Mouse (Mus musculus) limb, embryonic 13.5 days (tissue): Measurements from ENCODE around the gene Bcam. TPM values are rescaled to one million over a fixed set of nuclear protein-coding genes. Genes with fewer than 3 reads are reported as not detected.

Experiments used
- ATAC-seq: fragments of 200-750 bp; cut with Nextera tagmentation; 2 replicates; pipeline ENCODE4 v1.8.0; 2017; ENCODE audit warnings: low read depth, moderate number of reproducible peaks, moderate TSS enrichment; ENCODE audit not compliant: low FRiP score
- H3K27ac ChIP-seq: fragments of 300-500 bp; sonication (generic); 2 replicates; pipeline ENCODE4 v1.5.1; 2015; ENCODE audit warnings: inconsistent platforms, mild to moderate bottlenecking, moderate library complexity
- H3K27me3 ChIP-seq: fragments of 300-500 bp; sonication (generic); 2 replicates; pipeline ENCODE4 v1.6.1; 2015; ENCODE audit warnings: mild to moderate bottlenecking, inconsistent platforms
- H3K36me3 ChIP-seq: fragments of 300-500 bp; sonication (generic); 2 replicates; pipeline ENCODE4 v1.6.1; 2015; ENCODE audit warnings: inconsistent platforms, mild to moderate bottlenecking, moderate library complexity
- H3K4me1 ChIP-seq: fragments of 300-500 bp; sonication (generic); 2 replicates; pipeline ENCODE4 v1.6.1; 2015; ENCODE audit warnings: inconsistent platforms
- H3K4me2 ChIP-seq: fragments of 300-500 bp; sonication (generic); replicated peaks from 2 replicates; pipeline ENCODE4 v1.6.1; 2015; ENCODE audit warnings: inconsistent platforms, mild to moderate bottlenecking, moderate library complexity
- H3K4me3 ChIP-seq: fragments of 300-500 bp; sonication (generic); 2 replicates; pipeline ENCODE4 v1.5.1; 2015; ENCODE audit warnings: moderate library complexity, mild to moderate bottlenecking, inconsistent platforms
- H3K9ac ChIP-seq: fragments of 300-500 bp; sonication (generic); 2 replicates; pipeline ENCODE4 v1.6.1; 2015; ENCODE audit warnings: mild to moderate bottlenecking, inconsistent platforms
- H3K9me3 ChIP-seq: fragments of 300-500 bp; sonication (generic); 2 replicates; pipeline ENCODE4 v1.6.1; 2016; ENCODE audit warnings: inconsistent platforms
- WGBS: fragments of 180-500 bp; shearing (Covaris S2); methylation state at CpG from one replicate; pipeline ENCODE4 v1.1.7; 2015; 5-methylcytosine and 5-hydroxymethylcytosine counted together
- polyA plus RNA-seq: library from polyadenylated mRNA; unstranded; fragments of >200 nt; fragmentation: Nextera tagmentation; extraction: Ambion mirVana; gene quantifications from 2 replicates; pipeline ENCODE4 v1.2.1, GENCODE M21; 2015

The Bcam gene
- polyA plus RNA-seq, 1 experiment from 2014 or later: 72.7 TPM

DNA sequence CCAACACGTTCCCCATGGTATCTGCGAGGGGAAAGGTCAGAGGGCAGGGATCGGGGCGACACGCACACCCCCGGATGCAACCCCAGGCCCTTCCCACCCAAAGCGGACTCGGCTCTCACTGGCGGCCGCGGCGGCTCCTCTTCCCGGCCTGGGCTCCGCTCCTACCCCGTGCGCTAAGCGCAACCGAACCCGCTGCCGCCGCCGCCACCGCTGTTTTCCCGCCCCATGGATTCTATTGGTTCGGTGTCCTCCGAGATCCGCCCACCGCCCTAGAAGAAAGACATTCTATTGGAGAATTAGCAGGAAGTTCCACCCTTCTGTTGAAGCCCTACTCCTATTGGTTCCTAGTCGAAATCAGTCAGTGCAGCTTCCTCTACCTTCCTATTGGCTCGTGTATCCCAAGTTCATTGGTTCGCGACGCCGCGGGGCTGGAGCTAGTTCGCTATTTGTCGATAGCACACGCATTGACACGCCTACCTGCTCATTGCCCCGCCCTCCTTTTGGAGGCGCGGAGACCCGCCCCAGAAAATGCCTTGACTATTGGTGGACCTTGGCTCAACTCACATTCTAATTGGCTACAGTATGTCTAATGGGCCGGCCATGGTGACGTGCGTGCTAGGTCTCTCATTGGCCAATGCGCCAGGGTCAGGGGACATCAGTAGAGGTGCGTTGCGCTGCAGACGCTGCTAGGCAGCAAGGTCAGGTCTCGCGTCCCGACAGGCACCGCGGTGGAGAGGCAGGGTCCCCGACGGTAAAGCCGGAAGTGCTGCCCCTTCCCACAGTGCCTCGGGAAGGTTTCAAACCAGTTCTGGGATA lies 55.4 kb downstream of the Bcam start, which contains the start of gene Tomm40:
Gene Tomm40 (minus strand): TSS at position 200 of the 816 bp plus-strand sequence.
- peak; percentile 100 for ATAC-seq
- under 1% methylated on average over 59 of the region's 59 CpGs for WGBS
- Histone ChIP-seq H3K27me3 (no peaks in the 10 kb centered on the region), H3K9me3 (peaks cover 2% of the 10 kb centered on the region), H3K4me3 (peak within 1 kb of the TSS; percentile 100), H3K4me2 (peak within 1 kb of the TSS; percentile 93), H3K27ac (peak within 1 kb of the TSS; percentile 85), H3K4me1 (peaks cover 22% of the 10 kb centered on the region), H3K9ac (peak within 1 kb of the TSS; percentile 98), H3K36me3 (peaks cover 70% of the 10 kb centered on the region)

DNA sequence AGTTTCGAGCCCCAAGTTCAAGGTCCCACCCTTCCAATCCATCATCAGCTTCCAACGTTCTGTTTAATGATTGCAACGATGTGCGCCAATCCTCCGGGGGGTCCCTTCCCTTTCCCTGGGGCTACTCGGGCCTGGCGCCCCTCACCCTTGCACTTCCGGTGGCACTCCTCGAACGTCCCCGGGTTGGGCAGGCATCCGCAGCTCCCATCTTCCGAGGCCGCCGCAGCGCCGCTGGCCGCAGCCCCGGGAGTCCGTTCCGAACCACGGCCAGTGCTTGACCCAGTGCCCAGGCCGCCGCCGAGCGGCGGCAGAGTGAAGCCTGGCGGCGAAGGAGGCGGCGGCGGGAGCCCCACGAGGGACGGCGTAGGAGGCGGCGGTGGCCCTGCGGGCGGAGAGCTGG lies 56.0 kb downstream of the Bcam start:
- peaks cover 70% of the 10 kb centered on the region for H3K36me3 ChIP-seq
- under 1% methylated on average over 39 of the region's 39 CpGs for WGBS
- ATAC-seq: no peak

DNA sequence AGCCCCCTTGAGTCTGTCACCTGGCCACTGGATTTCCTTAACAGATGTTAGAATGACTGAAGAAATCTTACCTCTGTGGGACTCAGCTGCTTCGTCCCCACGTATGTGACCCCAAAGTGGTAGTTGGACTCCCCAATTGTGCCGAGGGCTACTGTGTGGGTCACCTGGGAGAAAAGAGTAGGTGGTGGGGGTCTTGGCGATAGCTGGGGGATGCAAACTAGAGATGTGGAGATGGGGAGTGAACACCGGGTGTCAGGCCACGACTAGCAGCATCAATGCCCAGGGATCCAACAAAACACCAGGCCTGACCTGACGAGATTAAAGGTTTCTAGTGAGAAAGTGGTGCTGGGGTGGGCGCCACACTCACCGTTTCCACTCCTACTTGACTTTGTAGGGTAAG lies 57.2 kb downstream of the Bcam start:
- Histone ChIP-seq H3K9ac (no peak overlapping the region), H3K4me2 (peak overlapping the region; percentile 93), H3K4me1 (peaks cover 22% of the 10 kb centered on the region), H3K36me3 (peaks cover 70% of the 10 kb centered on the region), H3K27ac (no peak overlapping the region), H3K9me3 (no peaks in the 10 kb centered on the region), H3K27me3 (no peaks in the 10 kb centered on the region), H3K4me3 (peak overlapping the region; percentile 100)
- WGBS: 82% methylated on average over 9 of the region's 9 CpGs
- ATAC-seq: no peak

More for the DNA sequence above, 56.0 kb downstream of the Bcam start:
- Histone ChIP-seq H3K9me3 (no peaks in the 10 kb centered on the region), H3K27ac (peak overlapping the region; percentile 22), H3K4me1 (peaks cover 22% of the 10 kb centered on the region), H3K9ac (peak overlapping the region; percentile 98), H3K4me3 (peak overlapping the region; percentile 100), H3K27me3 (no peaks in the 10 kb centered on the region), H3K4me2 (peak overlapping the region; percentile 93)

DNA sequence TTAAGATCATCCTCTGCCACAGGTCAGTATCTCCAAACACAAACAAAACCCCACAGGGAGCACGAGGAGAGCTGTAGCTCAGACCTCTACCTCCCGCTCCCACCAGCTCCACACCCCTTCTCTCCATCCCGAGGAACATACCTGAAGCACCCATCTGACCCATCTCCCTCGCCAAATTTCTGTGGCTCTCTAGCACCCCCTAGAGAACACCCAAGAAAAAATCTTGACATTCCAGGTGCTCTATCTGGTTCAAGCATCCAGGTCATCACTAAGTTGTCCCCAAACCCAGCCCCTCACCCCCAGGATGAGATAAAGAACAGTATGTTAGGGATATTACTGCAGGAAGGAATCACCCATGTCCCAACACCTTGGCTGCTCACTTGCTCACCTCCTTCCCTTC lies 57.6 kb downstream of the Bcam start:
- Histone ChIP-seq H3K27me3 (no peaks in the 10 kb centered on the region), H3K4me2 (no peak overlapping the region), H3K9me3 (no peaks in the 10 kb centered on the region), H3K36me3 (peaks cover 68% of the 10 kb centered on the region), H3K4me1 (peaks cover 22% of the 10 kb centered on the region), H3K4me3 (no peak overlapping the region; the same call in 1 of the 2 replicates), H3K9ac (no peak overlapping the region), H3K27ac (no peak overlapping the region)
- ATAC-seq: no peak
- 64% methylated on average over 4 of the region's 4 CpGs for WGBS

DNA sequence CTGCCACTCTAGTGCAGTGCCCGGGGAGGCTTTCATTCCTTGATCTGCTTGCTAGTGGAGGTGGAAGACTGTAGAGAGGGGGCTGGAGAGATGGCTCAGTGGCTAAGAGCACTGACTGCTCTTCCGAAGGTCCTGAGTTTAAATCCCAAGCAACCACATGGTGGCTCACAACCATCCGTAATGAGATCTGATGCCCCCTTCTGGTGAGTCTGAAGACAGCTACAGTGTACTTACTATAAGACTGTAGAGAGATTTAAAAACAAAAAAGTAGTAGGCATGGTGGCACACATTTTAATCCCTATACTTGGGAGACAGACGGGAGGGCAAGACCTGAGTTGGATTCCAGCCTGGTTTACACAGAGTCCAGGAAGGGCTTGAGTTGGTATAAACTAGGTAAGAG lies 58.4 kb downstream of the Bcam start:
- Histone ChIP-seq H3K4me3 (no peak overlapping the region), H3K9me3 (no peaks in the 10 kb centered on the region), H3K27me3 (no peaks in the 10 kb centered on the region), H3K27ac (no peak overlapping the region), H3K9ac (no peak overlapping the region), H3K36me3 (peaks cover 70% of the 10 kb centered on the region), H3K4me1 (peaks cover 22% of the 10 kb centered on the region), H3K4me2 (no peak overlapping the region)
- ATAC-seq: no peak
- WGBS: 71% methylated on average over 4 of the region's 4 CpGs

DNA sequence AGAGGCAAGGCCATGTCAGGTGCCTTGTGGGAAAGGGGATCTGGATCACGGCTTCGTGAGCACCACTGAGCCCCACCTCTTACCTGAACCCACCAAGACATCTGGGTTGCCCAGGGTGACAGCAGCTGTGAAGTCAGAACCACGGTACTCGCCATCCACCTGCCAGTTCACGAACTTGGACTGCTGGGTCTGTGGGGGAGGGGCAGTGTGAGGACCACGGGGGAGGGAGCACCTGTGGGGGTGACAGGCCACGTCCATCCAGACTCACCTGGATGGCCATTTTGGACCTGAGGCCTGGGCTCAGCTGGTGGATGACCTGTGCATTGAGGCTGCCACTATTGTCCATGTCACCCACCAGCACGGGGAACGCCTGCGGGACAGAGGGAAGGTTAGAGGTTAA lies 60.2 kb downstream of the Bcam start:
- Histone ChIP-seq H3K27ac (no peak overlapping the region), H3K36me3 (peaks cover 73% of the 10 kb centered on the region), H3K9me3 (no peaks in the 10 kb centered on the region), H3K4me1 (peaks cover 15% of the 10 kb centered on the region), H3K27me3 (no peaks in the 10 kb centered on the region), H3K9ac (no peak overlapping the region), H3K4me2 (no peak overlapping the region), H3K4me3 (no peak overlapping the region)
- ATAC-seq: no peak
- WGBS: 95% methylated on average over 10 of the region's 10 CpGs

Other genes starting within 250 kb of the Bcam start
- 22.4 and 26.2 TPM in 2 replicates for gene Ppp1r37, start 207.9 kb downstream of the Bcam start, polyA plus RNA-seq
- gene Zfp296, start 193.7 kb downstream of the Bcam start, polyA plus RNA-seq: 0.36 and 0.73 TPM in 2 replicates
- gene Gemin7, start 193.4 kb downstream of the Bcam start, polyA plus RNA-seq: 167 and 179 TPM in 2 replicates
- 62.2 and 64.6 TPM in 2 replicates for gene Clasrp, start 166.5 kb downstream of the Bcam start, polyA plus RNA-seq
- gene Relb, start 141.6 kb downstream of the Bcam start, polyA plus RNA-seq: 9.1 and 9.6 TPM in 2 replicates
- gene Clptm1, start 106.0 kb downstream of the Bcam start, polyA plus RNA-seq: 75.9 and 77.4 TPM in 2 replicates
- 1.1 and 1.7 TPM in 2 replicates for gene Apoc2, start 93.1 kb downstream of the Bcam start, polyA plus RNA-seq
- gene Gm44805, start 89.6 kb downstream of the Bcam start, polyA plus RNA-seq: 0.64 TPM in 1 of 2 replicates, not detected in the other
- gene Apoc4, start 89.5 kb downstream of the Bcam start, polyA plus RNA-seq: not detected in 2 replicates
- 8.9 and 10.3 TPM in 2 replicates for gene Apoc1, start 78.4 kb downstream of the Bcam start, polyA plus RNA-seq
- 236 and 241 TPM in 2 replicates for gene Apoe, start 71.8 kb downstream of the Bcam start, polyA plus RNA-seq
- gene Tomm40, start 55.6 kb downstream of the Bcam start, polyA plus RNA-seq: 126 and 133 TPM in 2 replicates
- 88.6 and 88.7 TPM in 2 replicates for gene Nectin2, start 20.5 kb downstream of the Bcam start, polyA plus RNA-seq
- gene Cblc, start 25.8 kb upstream of the Bcam start, polyA plus RNA-seq: 4.2 and 4.9 TPM in 2 replicates
- gene Bcl3, start 51.8 kb upstream of the Bcam start, polyA plus RNA-seq: 1.5 and 2.0 TPM in 2 replicates
- not detected in 2 replicates for gene Gm19345, start 81.0 kb upstream of the Bcam start, polyA plus RNA-seq
- gene Ceacam16, start 90.3 kb upstream of the Bcam start, polyA plus RNA-seq: not detected in 2 replicates
- 0.23 and 0.37 TPM in 2 replicates for gene Ceacam19, start 116.9 kb upstream of the Bcam start, polyA plus RNA-seq
- gene Pvr, start 150.1 kb upstream of the Bcam start, polyA plus RNA-seq: 11.3 and 11.8 TPM in 2 replicates
- 0.08 TPM in 1 of 2 replicates, not detected in the other for gene Igsf23, start 179.7 kb upstream of the Bcam start, polyA plus RNA-seq
- gene Ceacam20, start 194.4 kb upstream of the Bcam start, polyA plus RNA-seq: not detected in 2 replicates
- not detected in 2 replicates for gene Nlrp9b, start 220.4 kb upstream of the Bcam start, polyA plus RNA-seq